Mouse (Mus musculus) forebrain, embryonic 11.5 days (tissue): ENCODE data around the gene Aqp3. TPM values are rescaled to one million over a fixed set of nuclear protein-coding genes. Genes with fewer than 3 reads are reported as not detected.

Source experiments
- ATAC-seq: fragments of 200-750 bp; cut with Nextera tagmentation; replicated peaks from 2 replicates; pipeline ENCODE4 v1.8.0; 2017; ENCODE audit warnings: moderate TSS enrichment; ENCODE audit not compliant: low FRiP score
- DNase-seq: peaks from one replicate; pipeline ENCODE4 v3.0.0-alpha.2; 2017; ENCODE audit warnings: low spot score
- H3K27ac ChIP-seq: fragments of 300-500 bp; sonication (generic); 2 replicates; pipeline ENCODE4 v1.5.1; 2014; ENCODE audit warnings: low read depth, low read length
- H3K27me3 ChIP-seq: fragments of 300-500 bp; sonication (generic); 2 replicates; pipeline ENCODE4 v1.6.1; 2014; ENCODE audit warnings: mild to moderate bottlenecking, low read length, mixed read lengths; ENCODE audit not compliant: control insufficient read depth, insufficient read depth
- H3K36me3 ChIP-seq: fragments of 300-500 bp; sonication (generic); 2 replicates; pipeline ENCODE4 v1.6.1; 2014; ENCODE audit warnings: mild to moderate bottlenecking, low read length, moderate library complexity, mixed read lengths; ENCODE audit not compliant: control insufficient read depth, insufficient read depth
- H3K4me1 ChIP-seq: fragments of 300-500 bp; sonication (generic); replicated peaks from 2 replicates; pipeline ENCODE4 v1.6.1; 2014; ENCODE audit warnings: low read length, mixed read lengths; ENCODE audit not compliant: control insufficient read depth, insufficient read depth
- H3K4me2 ChIP-seq: fragments of 300-500 bp; sonication (generic); 2 replicates; pipeline ENCODE4 v1.6.1; 2014; ENCODE audit warnings: low read depth, mild to moderate bottlenecking, low read length, moderate library complexity, mixed read lengths; ENCODE audit not compliant: severe bottlenecking
- H3K4me3 ChIP-seq: fragments of 300-500 bp; sonication (generic); 2 replicates; pipeline ENCODE4 v1.5.1; 2014; ENCODE audit warnings: low read depth, low read length
- H3K9ac ChIP-seq: fragments of 300-500 bp; sonication (generic); 2 replicates; pipeline ENCODE4 v1.6.1; 2014; ENCODE audit warnings: low read length
- H3K9me3 ChIP-seq: fragments of 300-500 bp; sonication (generic); 2 replicates; pipeline ENCODE4 v1.6.1; 2016; ENCODE audit warnings: low read length, mixed read lengths; ENCODE audit not compliant: control insufficient read depth
- WGBS: fragments of 180-500 bp; shearing (Covaris S2); extraction: QIAGEN DNeasy Blood & Tissue Kit; methylation state at CpG from one replicate; pipeline ENCODE4 v1.1.7; 2014; 5-methylcytosine and 5-hydroxymethylcytosine counted together
- polyA plus RNA-seq: library from polyadenylated mRNA; unstranded; fragments of >200 nt; fragmentation: Nextera tagmentation; extraction: Ambion mirVana; gene quantifications from 2 replicates; pipeline ENCODE4 v1.2.1, GENCODE M21; 2014

The Aqp3 gene
- polyA plus RNA-seq, 1 experiment from 2014 or later = 1.6 TPM

DNA sequence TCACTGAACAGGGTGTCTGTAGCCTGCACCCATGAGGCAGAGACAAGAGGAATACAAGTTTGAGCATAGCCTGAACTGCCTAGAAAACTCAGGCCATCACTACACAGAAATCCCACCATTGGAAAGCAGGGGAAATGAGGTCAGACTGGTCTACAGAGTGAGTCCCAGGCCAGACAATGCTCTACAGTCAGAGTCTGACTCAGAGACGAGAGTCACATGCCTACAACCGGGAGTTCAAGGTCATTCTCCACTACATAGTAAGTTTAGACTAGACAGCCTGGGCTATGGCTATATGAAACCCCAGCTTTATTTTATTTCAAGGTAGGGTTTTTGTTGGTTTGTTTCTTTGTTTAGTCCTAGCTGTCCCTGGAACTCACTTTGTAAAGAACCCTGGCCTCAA lies 49.1 kb downstream of the Aqp3 start:
- ATAC-seq (no peak), DNase-seq (no peak)
- Histone ChIP-seq H3K27me3 (no peaks in the 10 kb centered on the region), H3K27ac (no peak overlapping the region), H3K9me3 (no peaks in the 10 kb centered on the region), H3K4me1 (no peaks in the 10 kb centered on the region), H3K9ac (no peak overlapping the region), H3K4me2 (no peak overlapping the region), H3K4me3 (no peak overlapping the region), H3K36me3 (no peaks in the 10 kb centered on the region)
- WGBS = 68% methylated on average over 2 of the region's 2 CpGs

DNA sequence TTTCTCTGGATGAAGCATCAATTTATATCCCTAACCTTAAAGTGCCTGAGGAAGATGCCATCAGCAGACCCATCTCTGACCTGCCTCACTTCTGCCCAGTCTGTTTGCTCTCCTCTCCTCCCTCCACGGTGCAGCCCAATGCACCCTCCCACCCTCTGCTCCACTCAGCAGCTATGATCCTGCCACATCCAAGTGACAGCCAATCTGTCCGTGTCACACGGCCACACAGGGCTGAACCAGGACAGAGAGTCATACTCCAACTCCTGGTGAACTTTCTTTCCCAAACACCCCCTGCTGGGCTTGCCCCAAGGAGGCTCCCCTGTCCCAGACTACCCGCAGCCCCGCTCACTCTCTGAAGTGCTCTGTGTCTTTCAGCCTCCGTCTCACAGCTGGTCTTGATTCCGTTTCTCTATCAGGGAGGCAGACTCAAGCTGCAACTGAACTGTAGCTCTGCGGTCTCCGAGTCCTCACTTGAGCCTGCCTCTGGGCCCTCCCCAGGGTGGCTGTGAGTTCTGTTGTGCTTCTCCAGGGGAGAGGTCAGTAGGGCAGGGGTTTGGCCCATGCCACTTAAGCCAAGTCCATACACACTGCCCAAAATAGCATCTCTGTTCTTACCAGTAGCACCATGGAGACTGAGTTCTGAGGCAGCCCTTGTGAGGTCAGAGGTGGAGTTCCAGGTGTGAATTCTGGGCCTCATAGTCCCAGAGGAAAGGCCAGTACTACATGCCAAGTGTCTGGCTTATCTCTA lies 50.3 kb downstream of the Aqp3 start, which contains the start of gene Aqp7:
Aqp7 (minus strand) TSS at position 616 of the 748 bp plus-strand sequence.
- Histone ChIP-seq H3K36me3 (no peaks in the 10 kb centered on the region), H3K4me3 (no peak within 1 kb of the TSS), H3K27ac (no peak within 1 kb of the TSS), H3K9ac (no peak within 1 kb of the TSS), H3K4me1 (no peaks in the 10 kb centered on the region), H3K4me2 (no peak within 1 kb of the TSS), H3K9me3 (no peaks in the 10 kb centered on the region), H3K27me3 (no peaks in the 10 kb centered on the region)
- WGBS = 46% methylated on average over 9 of the region's 9 CpGs
- no peak for ATAC-seq
- DNase-seq = no peak

DNA sequence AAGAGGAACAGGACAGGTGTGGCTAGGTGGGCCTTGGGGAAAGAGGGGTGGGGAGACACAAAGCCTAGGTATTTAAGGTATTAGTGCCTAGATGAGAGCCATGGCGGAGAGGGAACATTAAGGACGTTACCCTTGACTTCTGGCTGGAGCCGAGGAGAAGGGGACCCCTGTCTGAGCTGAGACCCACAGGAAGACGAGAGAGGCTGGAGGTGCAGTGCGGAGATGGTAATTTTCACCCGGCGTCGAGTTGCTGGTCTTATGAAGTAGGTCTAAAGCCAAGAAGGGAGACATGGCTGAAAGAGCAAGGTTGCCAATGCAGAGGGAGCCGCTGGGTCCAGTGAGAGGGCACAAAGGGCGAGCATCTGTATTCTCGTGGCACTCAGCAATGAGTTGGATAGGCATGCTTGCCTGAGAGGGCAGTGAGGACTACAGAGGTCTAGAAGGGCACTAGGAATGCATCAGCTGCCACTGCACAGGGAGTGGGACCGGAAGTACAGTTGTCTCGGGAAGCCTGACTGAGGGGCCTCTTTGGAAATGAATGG lies 51.7 kb downstream of the Aqp3 start:
- Histone ChIP-seq H3K9me3 (no peaks in the 10 kb centered on the region), H3K4me3 (no peak overlapping the region), H3K9ac (no peak overlapping the region), H3K4me1 (no peaks in the 10 kb centered on the region), H3K4me2 (no peak overlapping the region), H3K27me3 (no peaks in the 10 kb centered on the region), H3K36me3 (no peaks in the 10 kb centered on the region), H3K27ac (no peak overlapping the region)
- DNase-seq = no peak
- ATAC-seq = no peak
- 86% methylated on average over 13 of the region's 13 CpGs for WGBS

DNA sequence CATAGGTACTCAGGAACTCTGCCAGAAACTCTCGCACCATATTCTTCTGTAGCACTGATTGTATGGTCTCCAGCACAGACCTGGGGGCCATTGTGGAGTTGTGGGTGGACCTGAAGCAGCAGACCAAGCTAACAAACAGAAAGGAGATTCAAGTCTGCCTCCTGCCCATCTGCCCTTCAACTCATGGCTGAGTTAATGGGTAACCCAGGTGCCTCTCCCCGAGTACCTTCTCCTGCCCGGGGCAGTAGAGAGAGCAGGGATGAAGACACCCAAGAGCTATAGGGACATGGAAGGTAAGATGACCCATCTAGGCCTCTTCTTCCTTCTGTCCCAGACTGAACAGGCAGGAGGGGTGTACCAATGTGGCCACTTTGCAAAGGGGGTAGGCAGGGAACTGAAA lies 52.7 kb downstream of the Aqp3 start:
- H3K36me3 ChIP-seq = no peaks in the 10 kb centered on the region
- no peaks in the 10 kb centered on the region for H3K27me3 ChIP-seq
- H3K9me3 ChIP-seq = no peaks in the 10 kb centered on the region
- no peak for ATAC-seq
- H3K27ac ChIP-seq = no peak overlapping the region
- no peak for DNase-seq
- no peak overlapping the region for H3K4me2 ChIP-seq
- no peak overlapping the region for H3K9ac ChIP-seq
- no peak overlapping the region for H3K4me3 ChIP-seq
- 85% methylated on average over 3 of the region's 3 CpGs for WGBS
- H3K4me1 ChIP-seq = no peaks in the 10 kb centered on the region

DNA sequence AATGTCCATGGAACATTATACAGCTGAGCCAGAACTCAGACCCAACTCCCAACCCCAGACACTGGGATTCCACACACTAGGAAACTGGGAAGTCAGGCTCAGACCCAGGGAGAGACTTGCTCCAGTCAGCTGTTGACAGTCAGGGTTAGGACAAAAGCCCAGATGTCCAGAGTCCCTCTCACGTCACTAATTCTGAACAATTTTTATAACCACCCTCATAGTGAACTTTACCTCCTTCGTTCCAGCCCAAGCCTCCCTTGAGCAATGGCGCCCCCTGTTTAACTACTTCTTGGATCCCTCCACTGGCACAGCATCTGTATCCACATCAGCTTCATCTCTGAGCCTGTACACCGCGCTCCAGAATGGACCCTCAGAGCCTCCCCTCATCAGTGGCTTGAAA lies 54.0 kb downstream of the Aqp3 start:
- DNase-seq (no peak), ATAC-seq (no peak)
- H3K27me3 ChIP-seq = no peaks in the 10 kb centered on the region
- no peaks in the 10 kb centered on the region for H3K4me1 ChIP-seq
- no peak overlapping the region for H3K27ac ChIP-seq
- no peak overlapping the region for H3K4me2 ChIP-seq
- H3K4me3 ChIP-seq = no peak overlapping the region
- no peak overlapping the region for H3K9ac ChIP-seq
- no peaks in the 10 kb centered on the region for H3K36me3 ChIP-seq
- WGBS = 82% methylated on average over 5 of the region's 5 CpGs
- H3K9me3 ChIP-seq = no peaks in the 10 kb centered on the region

DNA sequence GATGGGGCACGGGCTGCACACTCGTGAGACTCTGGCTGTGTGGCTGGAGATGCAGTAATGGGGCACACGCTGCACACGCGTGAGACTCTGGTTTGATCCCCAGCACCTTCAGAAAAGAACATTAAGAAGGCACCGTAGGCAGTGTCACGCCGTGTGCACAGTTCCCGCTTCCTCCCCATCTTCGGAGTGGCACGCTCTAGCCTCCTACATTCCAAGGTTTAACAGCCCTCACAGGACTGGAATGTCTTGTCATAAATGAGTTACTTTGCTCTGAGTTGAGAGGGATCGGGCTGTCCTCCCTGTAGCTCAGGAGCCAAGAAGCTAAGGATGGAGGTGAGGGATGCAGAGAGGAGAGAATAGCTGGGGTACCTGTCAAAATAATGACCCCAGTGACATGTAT lies 55.1 kb downstream of the Aqp3 start:
- no peak overlapping the region for H3K27ac ChIP-seq
- no peaks in the 10 kb centered on the region for H3K36me3 ChIP-seq
- no peak overlapping the region for H3K9ac ChIP-seq
- WGBS = 87% methylated on average over 12 of the region's 12 CpGs
- no peak for DNase-seq
- H3K4me1 ChIP-seq = no peaks in the 10 kb centered on the region
- no peaks in the 10 kb centered on the region for H3K9me3 ChIP-seq
- no peaks in the 10 kb centered on the region for H3K27me3 ChIP-seq
- no peak overlapping the region for H3K4me2 ChIP-seq
- no peak overlapping the region for H3K4me3 ChIP-seq
- no peak for ATAC-seq

Other genes starting within 250 kb of the Aqp3 start
- 19.3 and 20.3 TPM in 2 replicates for gene B4galt1, start 244.2 kb downstream of the Aqp3 start, polyA plus RNA-seq
- not detected in 2 replicates for gene Spink4, start 178.1 kb downstream of the Aqp3 start, polyA plus RNA-seq
- 217 and 227 TPM in 2 replicates for gene Bag1, start 149.9 kb downstream of the Aqp3 start, polyA plus RNA-seq
- 120 and 134 TPM in 2 replicates for gene Chmp5, start 149.8 kb downstream of the Aqp3 start, polyA plus RNA-seq
- 108 and 115 TPM in 2 replicates for gene Nfx1, start 127.3 kb downstream of the Aqp3 start, polyA plus RNA-seq
- not detected in 2 replicates for gene Aqp7, start 50.0 kb downstream of the Aqp3 start, polyA plus RNA-seq
- 30.9 and 31.6 TPM in 2 replicates for gene Nol6, start 26.3 kb upstream of the Aqp3 start, polyA plus RNA-seq
- 97.3 and 105 TPM in 2 replicates for gene Ube2r2, start 37.6 kb upstream of the Aqp3 start, polyA plus RNA-seq
- gene Ubap2, start 177.0 kb upstream of the Aqp3 start, polyA plus RNA-seq = 92.1 and 97.3 TPM in 2 replicates
- 51.8 and 52.5 TPM in 2 replicates for gene Dcaf12, start 216.7 kb upstream of the Aqp3 start, polyA plus RNA-seq